Mouse (Mus musculus) sigmoid colon, adult 10 weeks (tissue): ENCODE results near the gene Uri1. TPM values are rescaled to one million over a fixed set of nuclear protein-coding genes. Genes with fewer than 3 reads are reported as not detected.

Experiments used
- polyA plus RNA-seq: library from polyadenylated mRNA; stranded (reverse); fragments of 350-450 nt; fragmentation: Illumina TruSeq; extraction: RNeasy Lipid Tissue Mini Kit (QIAGEN cat#74804); gene quantifications from one replicate; pipeline ENCODE4 v1.2.3, GENCODE M21; 2014; ENCODE audit warnings: low read depth, low replicate concordance

Uri1 gene
- polyA plus RNA-seq: 119 TPM

GRCm38 (mm10) chr7:38023451-38023850, at the start of gene Uri1:
Gene Uri1 (minus strand): TSS chr7:38023551.

Other genes with a start within 250 kb of the Uri1 start
- 3.9 TPM for gene Zfp536, start 249.9 kb downstream of the Uri1 start, polyA plus RNA-seq
- gene Ccne1, start 84.0 kb upstream of the Uri1 start, polyA plus RNA-seq: 2.9 TPM
- gene 1600014C10Rik, start 159.7 kb upstream of the Uri1 start, polyA plus RNA-seq: 7.1 TPM
- 0.06 TPM for gene Plekhf1, start 204.5 kb upstream of the Uri1 start, polyA plus RNA-seq
- 12.7 TPM for gene Pop4, start 247.9 kb upstream of the Uri1 start, polyA plus RNA-seq